Mouse (Mus musculus) hindbrain, embryonic 14.5 days (tissue): ENCODE measurements around the gene Mroh2a. TPM values are rescaled to one million over a fixed set of nuclear protein-coding genes. Genes with fewer than 3 reads are reported as not detected.

Experiments used
- ATAC-seq: fragments of 200-750 bp; cut with Nextera tagmentation; 2 replicates; pipeline ENCODE4 v1.8.0; 2017; ENCODE audit warnings: moderate number of reproducible peaks, mild to moderate bottlenecking, moderate TSS enrichment, moderate library complexity; ENCODE audit not compliant: low FRiP score
- DNase-seq: peaks from one replicate; pipeline ENCODE4 v3.0.0-alpha.2; 2015; ENCODE audit warnings: low spot score
- H3K27ac ChIP-seq: fragments of 300-500 bp; sonication (generic); 2 replicates; pipeline ENCODE4 v1.5.1; 2014; ENCODE audit warnings: mild to moderate bottlenecking, moderate library complexity
- H3K27me3 ChIP-seq: fragments of 300-500 bp; sonication (generic); 2 replicates; pipeline ENCODE4 v1.6.1; 2014; ENCODE audit warnings: mild to moderate bottlenecking, low read length, mixed read lengths; ENCODE audit not compliant: control insufficient read depth, insufficient read depth
- H3K36me3 ChIP-seq: fragments of 300-500 bp; sonication (generic); replicated peaks from 2 replicates; pipeline ENCODE4 v1.6.1; 2014; ENCODE audit not compliant: control insufficient read depth, insufficient read depth
- H3K4me1 ChIP-seq: fragments of 300-500 bp; sonication (generic); replicated peaks from 2 replicates; pipeline ENCODE4 v1.6.1; 2014; ENCODE audit warnings: antibody characterized with exemption, low read length, mixed read lengths; ENCODE audit not compliant: control insufficient read depth, insufficient read depth
- H3K4me2 ChIP-seq: fragments of 300-500 bp; sonication (generic); replicated peaks from 2 replicates; pipeline ENCODE4 v1.6.1; 2014; ENCODE audit warnings: mild to moderate bottlenecking, moderate library complexity
- H3K4me3 ChIP-seq: fragments of 300-500 bp; sonication (generic); replicated peaks from 2 replicates; pipeline ENCODE4 v1.5.1; 2014; ENCODE audit warnings: mild to moderate bottlenecking, low read length
- H3K9ac ChIP-seq: fragments of 300-500 bp; sonication (generic); 2 replicates; pipeline ENCODE4 v1.6.1; 2014
- H3K9me3 ChIP-seq: fragments of 300-500 bp; sonication (generic); 2 replicates; pipeline ENCODE4 v1.6.1; 2016; ENCODE audit warnings: low read length; ENCODE audit not compliant: control insufficient read depth
- WGBS: fragments of 180-500 bp; shearing (Covaris S2); extraction: QIAGEN DNeasy Blood & Tissue Kit; methylation state at CpG from one replicate; pipeline ENCODE4 v1.1.7; 2014; 5-methylcytosine and 5-hydroxymethylcytosine counted together
- polyA plus RNA-seq: library from polyadenylated mRNA; unstranded; fragments of >200 nt; fragmentation: Nextera tagmentation; extraction: Ambion mirVana; gene quantifications from 2 replicates; pipeline ENCODE4 v1.2.1, GENCODE M21; 2014

Gene Mroh2a
- polyA plus RNA-seq, 1 experiment from 2014 or later, result 1.1 TPM

DNA sequence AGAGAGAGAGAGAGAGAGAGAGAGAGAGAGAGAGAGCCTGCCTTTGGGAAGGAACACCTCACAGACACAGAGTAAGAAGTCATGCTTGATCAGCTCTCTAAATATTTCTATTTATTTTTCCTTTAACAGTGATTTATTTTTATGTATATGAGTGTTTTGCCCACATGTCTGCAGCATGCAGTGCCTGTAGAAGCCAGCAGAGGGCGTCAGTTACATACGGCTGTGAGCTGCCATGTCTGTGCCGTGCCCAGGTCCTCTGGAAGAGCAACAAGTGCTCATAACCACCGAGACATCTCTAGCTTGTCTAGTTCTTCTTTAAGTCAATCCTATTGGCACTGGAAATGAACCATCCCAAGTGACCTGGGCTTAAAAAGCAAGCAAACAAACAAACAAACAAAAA, 63.1 kb downstream of the Mroh2a start:
- Histone ChIP-seq H3K4me2 (no peak overlapping the region), H3K4me3 (no peak overlapping the region), H3K36me3 (no peaks in the 10 kb centered on the region), H3K27ac (no peak overlapping the region), H3K9me3 (peaks cover 79% of the 10 kb centered on the region), H3K27me3 (no peaks in the 10 kb centered on the region), H3K4me1 (no peaks in the 10 kb centered on the region), H3K9ac (no peak overlapping the region)
- 47% methylated on average over 4 of the region's 4 CpGs for WGBS
- DNase-seq, result no peak
- ATAC-seq, result no peak

DNA sequence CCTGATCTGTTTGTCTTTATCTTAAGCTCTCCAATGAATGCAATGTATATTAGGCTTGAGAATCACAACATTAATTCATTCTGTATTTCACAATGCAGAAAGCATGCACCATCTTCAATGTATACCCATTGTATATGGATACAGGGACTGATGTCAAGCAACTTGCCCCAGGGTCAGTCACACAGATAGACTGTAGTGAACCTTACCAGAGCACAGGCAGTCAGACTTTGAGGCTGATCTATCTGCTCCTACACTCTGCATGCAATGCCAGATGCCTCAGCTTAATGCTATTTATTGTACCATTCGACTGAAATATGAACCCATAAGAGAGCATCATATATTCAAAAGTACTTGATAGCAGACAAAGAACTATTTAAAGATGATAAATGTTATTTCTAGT, 63.7 kb downstream of the Mroh2a start:
- DNase-seq (no peak), ATAC-seq (no peak)
- no peaks in the 10 kb centered on the region for H3K36me3 ChIP-seq
- WGBS, result 72% methylated on average over 1 of the region's 1 CpGs
- peaks cover 78% of the 10 kb centered on the region for H3K9me3 ChIP-seq
- no peaks in the 10 kb centered on the region for H3K27me3 ChIP-seq
- H3K4me3 ChIP-seq, result no peak overlapping the region
- H3K4me1 ChIP-seq, result no peaks in the 10 kb centered on the region
- no peak overlapping the region for H3K4me2 ChIP-seq
- H3K9ac ChIP-seq, result no peak overlapping the region
- no peak overlapping the region for H3K27ac ChIP-seq

DNA sequence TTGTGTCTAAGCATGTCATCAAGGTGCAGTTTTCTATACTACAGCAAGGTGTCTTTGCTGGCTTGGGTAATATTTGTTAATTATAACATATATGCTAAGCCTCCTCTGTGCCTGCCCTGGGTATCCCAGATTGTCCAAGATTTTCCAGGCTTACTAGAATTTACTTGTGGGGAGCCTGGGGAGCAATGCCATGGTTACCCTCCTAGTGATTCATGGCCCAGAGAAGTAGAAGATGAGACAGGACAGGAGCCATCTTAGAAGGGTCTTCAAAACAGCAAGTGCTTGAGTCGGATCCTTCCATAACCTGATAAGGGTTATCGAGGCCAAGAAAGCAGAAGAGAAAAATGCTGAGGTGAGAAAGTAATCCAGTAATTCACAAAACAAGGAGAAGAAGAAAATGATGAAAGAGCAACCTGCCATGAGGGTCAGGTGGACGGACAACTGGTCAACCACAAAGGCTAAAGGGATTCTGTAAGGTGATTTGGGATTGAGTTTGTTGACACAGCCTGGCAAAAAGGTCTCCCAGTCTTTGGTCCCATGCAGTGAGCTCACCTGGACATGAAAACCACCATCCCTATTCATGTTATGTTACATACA, 64.7 kb downstream of the Mroh2a start:
- Histone ChIP-seq H3K27ac (no peak overlapping the region), H3K36me3 (no peaks in the 10 kb centered on the region), H3K4me2 (no peak overlapping the region), H3K4me3 (no peak overlapping the region), H3K9ac (no peak overlapping the region), H3K4me1 (no peaks in the 10 kb centered on the region), H3K9me3 (peaks cover 78% of the 10 kb centered on the region), H3K27me3 (no peaks in the 10 kb centered on the region)
- no peak for DNase-seq
- WGBS, result 65% methylated on average over 3 of the region's 3 CpGs
- no peak for ATAC-seq

DNA sequence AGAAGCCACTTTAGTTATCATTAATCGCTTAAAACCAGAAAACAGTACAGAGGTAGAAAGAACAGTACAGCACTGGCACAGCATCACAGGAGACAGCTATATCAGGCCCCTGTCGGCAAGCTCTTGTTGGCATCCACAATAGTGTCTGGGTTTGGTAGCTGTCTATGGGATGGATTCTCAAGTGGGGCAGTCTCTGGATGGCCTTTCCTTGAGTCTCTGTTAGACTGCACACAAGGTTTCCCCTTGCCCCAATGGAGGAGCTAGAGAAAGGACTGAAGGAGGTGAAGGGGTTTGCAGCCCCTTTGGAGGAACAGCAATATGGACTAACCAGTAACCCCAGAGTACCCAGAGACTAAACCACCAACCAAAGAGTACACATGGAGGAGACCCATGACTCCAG, 65.3 kb downstream of the Mroh2a start:
- ATAC-seq (0 out of 2 replicates have a peak, but pooled peaks have one; percentile 7), DNase-seq (no peak)
- no peak overlapping the region for H3K9ac ChIP-seq
- H3K4me2 ChIP-seq, result no peak overlapping the region
- H3K4me1 ChIP-seq, result no peaks in the 10 kb centered on the region
- WGBS, result 56% methylated on average over 2 of the region's 2 CpGs
- no peaks in the 10 kb centered on the region for H3K27me3 ChIP-seq
- no peaks in the 10 kb centered on the region for H3K36me3 ChIP-seq
- H3K4me3 ChIP-seq, result no peak overlapping the region
- no peak overlapping the region for H3K27ac ChIP-seq
- peaks cover 78% of the 10 kb centered on the region for H3K9me3 ChIP-seq

DNA sequence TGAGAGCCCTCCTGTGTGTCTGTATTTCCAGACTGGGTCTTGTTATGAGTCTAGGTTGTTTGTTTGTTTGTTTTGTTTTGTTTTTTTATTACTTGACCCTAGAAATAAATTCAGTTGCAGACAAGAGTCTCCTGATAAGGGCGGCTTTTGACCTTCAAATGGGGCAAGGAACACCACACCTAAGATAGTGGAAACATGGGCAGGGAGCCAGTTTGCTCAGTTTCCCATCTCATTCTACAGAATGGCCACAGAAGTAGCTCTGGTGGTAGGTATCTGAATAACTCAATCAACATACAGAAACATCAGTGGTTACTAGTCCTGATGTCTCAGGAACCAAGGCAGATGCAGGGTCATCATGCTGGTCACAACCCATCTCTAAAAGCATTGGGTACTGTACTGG, 67.9 kb downstream of the Mroh2a start:
- 25% methylated on average over 1 of the region's 1 CpGs for WGBS
- H3K4me2 ChIP-seq, result no peak overlapping the region
- no peaks in the 10 kb centered on the region for H3K36me3 ChIP-seq
- no peaks in the 10 kb centered on the region for H3K27me3 ChIP-seq
- peaks cover 77% of the 10 kb centered on the region for H3K9me3 ChIP-seq
- no peaks in the 10 kb centered on the region for H3K4me1 ChIP-seq
- H3K27ac ChIP-seq, result no peak overlapping the region
- H3K9ac ChIP-seq, result no peak overlapping the region
- ATAC-seq, result no peak
- DNase-seq, result no peak
- H3K4me3 ChIP-seq, result no peak overlapping the region

DNA sequence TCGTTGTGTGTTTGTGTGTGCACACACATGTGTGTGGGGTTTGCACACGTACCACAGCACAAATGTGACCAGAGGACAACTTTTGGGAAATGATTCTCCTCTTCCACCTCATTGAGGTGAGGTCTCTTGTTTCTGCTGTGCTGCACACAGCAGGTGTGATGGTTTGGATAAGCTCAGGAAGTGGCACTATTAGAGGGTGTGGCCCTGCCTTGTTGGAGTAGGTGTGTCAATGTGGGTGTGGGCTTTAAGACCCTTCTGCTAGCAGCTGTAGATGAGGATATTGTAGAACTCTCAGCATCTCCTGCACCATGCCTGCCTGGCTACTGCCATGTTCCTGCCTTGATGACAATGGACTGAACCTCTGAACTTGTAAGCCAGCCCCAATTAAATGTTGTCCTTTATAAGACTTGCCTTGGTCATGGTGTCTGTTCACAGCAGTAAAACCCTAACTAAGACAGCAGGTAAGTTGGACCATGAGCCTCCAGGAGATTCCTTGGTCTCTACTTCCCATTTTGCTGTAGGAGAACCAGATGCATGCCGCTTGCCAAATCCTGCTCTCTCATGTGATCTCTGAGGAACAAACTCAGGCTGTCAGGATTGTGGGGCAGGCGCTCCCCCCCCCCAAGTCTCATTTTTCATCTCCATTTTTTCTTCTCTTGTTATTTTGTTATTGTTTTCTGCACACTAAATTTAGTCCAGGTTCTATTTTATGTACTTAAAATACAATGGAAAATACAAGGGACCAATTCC, 69.6 kb downstream of the Mroh2a start:
- Histone ChIP-seq H3K4me3 (no peak overlapping the region), H3K36me3 (no peaks in the 10 kb centered on the region), H3K27me3 (no peaks in the 10 kb centered on the region), H3K4me1 (no peaks in the 10 kb centered on the region), H3K4me2 (no peak overlapping the region), H3K27ac (no peak overlapping the region), H3K9ac (no peak overlapping the region), H3K9me3 (peaks cover 77% of the 10 kb centered on the region)
- DNase-seq, result no peak
- WGBS, result 78% methylated on average over 4 of the region's 4 CpGs
- ATAC-seq, result peak; percentile 19; the same call in 1 of the 2 replicates

DNA sequence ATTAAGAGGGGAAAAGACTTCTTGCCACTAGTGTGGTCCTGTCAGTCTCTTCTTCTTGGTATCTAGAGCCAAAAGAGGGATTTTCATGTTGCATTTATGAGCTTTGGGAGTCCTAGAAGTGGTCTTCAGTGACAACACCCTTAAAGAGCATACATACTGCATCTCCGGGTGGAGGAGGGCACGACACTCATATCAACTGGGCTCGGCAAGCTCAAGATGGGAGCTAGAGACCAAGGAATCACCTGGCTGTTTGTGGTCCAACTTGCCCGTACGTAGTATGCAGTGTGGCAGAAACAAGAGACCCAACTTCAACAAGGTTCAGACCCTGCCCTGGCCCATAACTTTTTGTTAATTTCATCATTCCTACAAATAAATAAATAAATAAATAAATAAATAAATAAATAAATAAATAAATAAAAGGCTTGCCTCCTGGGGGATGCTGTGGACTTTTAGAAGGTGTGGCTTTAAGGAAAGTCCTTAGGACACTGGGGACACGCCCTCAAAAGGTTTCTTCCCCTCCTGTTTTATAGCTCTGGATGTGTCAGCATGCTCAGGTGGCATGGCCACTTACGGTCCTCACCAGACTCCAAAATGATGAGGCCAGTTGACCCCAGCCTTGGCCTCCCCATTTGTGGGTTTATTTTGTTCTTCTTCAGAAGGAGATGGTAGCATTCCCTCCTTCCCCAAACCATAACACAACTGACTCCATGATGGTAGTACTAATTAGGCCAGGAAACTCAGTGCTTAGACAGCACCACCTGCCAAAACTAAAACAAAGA, 70.9 kb downstream of the Mroh2a start:
- Histone ChIP-seq H3K9me3 (peaks cover 80% of the 10 kb centered on the region), H3K4me3 (no peak overlapping the region), H3K9ac (no peak overlapping the region), H3K27me3 (no peaks in the 10 kb centered on the region), H3K4me1 (no peaks in the 10 kb centered on the region), H3K36me3 (no peaks in the 10 kb centered on the region), H3K4me2 (no peak overlapping the region), H3K27ac (no peak overlapping the region)
- DNase-seq (no peak), ATAC-seq (no peak)
- WGBS, result 72% methylated on average over 7 of the region's 7 CpGs

DNA sequence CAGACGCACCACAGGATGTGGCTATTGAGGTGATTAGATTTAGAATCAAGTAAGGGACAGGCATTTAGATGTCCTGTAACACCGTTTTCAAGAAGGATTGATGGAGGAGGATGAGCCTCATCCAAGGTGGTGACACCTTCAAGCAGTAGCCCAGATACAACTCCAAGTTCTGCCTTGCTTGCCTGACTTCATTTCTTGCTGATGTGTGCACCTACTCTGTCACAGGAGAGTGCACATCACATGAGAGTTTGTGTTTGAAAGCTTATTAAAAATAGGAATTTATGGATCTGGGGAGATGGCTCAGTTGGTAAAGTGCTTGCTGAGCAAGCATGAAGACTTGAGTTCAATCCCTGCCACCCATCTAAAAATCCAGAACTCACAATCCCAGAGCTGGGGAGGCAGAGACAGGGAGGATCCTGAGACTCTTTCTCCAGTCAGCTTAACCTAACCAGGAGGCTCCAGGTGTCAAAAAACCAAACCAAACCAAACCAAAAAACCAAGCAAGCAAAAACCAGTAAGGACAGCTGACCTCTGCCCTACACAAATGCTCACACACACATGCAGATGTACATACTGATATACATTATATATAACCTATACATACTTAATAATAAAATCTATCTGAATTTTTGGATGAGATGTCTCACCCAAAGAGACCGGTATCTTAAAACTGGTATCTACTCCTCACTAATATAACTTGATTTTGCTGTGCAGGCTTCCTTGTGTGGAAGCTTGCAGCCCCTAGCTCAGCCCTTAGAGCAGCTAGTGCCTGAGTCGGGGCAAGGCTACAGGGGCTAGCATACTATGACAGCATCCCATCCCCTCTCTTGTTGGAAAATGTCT, 72.1 kb downstream of the Mroh2a start:
- Histone ChIP-seq H3K4me1 (no peaks in the 10 kb centered on the region), H3K9ac (no peak overlapping the region), H3K9me3 (peaks cover 89% of the 10 kb centered on the region), H3K4me3 (no peak overlapping the region), H3K27ac (no peak overlapping the region), H3K4me2 (no peak overlapping the region), H3K36me3 (no peaks in the 10 kb centered on the region), H3K27me3 (no peaks in the 10 kb centered on the region)
- DNase-seq (peak; percentile 28), ATAC-seq (no peak)
- 65% methylated on average over 4 of the region's 4 CpGs for WGBS

DNA sequence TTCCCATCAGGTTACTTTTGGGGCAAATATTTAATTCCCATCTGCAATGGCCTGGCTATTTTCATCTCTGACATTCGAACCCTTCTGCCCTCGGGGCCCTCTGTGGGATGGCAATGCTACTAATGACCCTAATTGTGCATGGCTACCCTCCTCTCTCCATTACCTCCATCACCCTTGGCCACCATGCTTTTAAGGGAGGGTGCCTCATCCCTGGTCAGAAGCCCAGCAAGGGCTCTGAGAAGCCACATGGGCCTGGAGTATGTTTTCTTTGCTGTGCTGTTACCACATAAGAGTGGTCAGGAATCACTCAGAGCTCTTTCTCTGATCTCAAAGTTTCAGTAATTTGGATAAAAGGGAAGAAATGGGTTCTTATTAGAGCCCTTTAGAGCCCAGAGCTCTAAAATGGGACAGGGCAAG, 72.8 kb downstream of the Mroh2a start:
- 88% methylated on average over 2 of the region's 2 CpGs for WGBS
- Histone ChIP-seq H3K4me1 (no peaks in the 10 kb centered on the region), H3K27ac (no peak overlapping the region), H3K4me3 (no peak overlapping the region), H3K9ac (no peak overlapping the region), H3K27me3 (no peaks in the 10 kb centered on the region), H3K4me2 (no peak overlapping the region), H3K9me3 (peaks cover 91% of the 10 kb centered on the region), H3K36me3 (no peaks in the 10 kb centered on the region)
- no peak for ATAC-seq
- DNase-seq, result no peak
